Mouse (Mus musculus): ENCODE measurements around the gene Ush1g.

DNA sequence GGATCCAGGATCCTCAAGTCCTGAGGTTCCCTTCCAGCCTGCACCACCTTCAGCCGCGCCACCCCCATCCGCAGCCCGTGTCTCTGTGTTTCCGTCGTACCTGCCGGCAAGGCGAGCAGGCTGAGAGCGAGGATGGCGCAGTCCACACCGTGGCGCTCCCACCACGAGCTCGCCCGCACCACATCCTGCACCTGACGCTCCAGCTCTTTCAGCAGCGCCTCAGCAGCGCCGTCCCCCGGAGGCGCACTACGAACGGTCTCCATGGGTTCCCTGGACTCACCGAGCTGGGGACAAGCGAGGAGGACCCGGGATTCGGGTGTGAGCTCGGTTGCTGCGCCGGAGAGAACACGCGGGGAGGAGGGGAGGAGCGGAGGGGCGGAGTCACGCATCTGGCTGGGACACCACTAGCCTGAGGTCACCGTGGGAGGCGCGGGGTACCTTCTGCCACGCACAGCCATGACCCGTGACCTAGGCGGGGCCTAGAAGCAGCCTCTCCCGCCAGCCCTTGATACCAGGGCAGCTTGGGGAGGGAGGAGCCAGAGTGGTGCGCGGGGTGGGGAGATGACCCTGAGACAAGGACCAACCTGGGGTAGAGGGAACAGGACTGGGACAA is 24.5 kb downstream of the Ush1g start, which contains the start of gene Fads6:
- peak; percentile 7 for TF ChIP-seq POLR2A (IDR thresholded peaks at IDR 0.05; ENCODE audit: low read depth, low read length)
- TF ChIP-seq CTCF (conservative IDR thresholded peaks at IDR 0.05; ENCODE audit: insufficient read depth, insufficient read length, low read depth, low read length), result peak; percentile 37
